Mouse (Mus musculus): Measurements from ENCODE around the gene Alox5ap. TPM values are rescaled to one million over a fixed set of nuclear protein-coding genes. Genes with fewer than 3 reads are reported as not detected.

Alox5ap gene
- total and polyA plus RNA-seq, 3 experiments: 19.9 to 25.5 (median 21.1) TPM

- H3K36me3 ChIP-seq (ENCODE audit: control insufficient read depth, insufficient read depth, low read length): no peaks in the 10 kb centered on the region
- WGBS: 66% methylated on average over 15 of the region's 15 CpGs
- H3K4me3 ChIP-seq: no peak overlapping the region
- H3K9ac ChIP-seq (ENCODE audit: low read depth, low read length): no peak overlapping the region
- TF ChIP-seq EP300 (IDR thresholded peaks at IDR 0.05; ENCODE audit: insufficient read depth, low read depth, low read length) (no peak), CTCF (IDR thresholded peaks at IDR 0.05) (no peak), POLR2A (IDR thresholded peaks at IDR 0.05; ENCODE audit: insufficient read depth, low read depth, low read length) (no peak)
- no peaks in the 10 kb centered on the region for H3K79me2 ChIP-seq (replicated peaks; ENCODE audit: control insufficient read depth, insufficient read depth, low read length)
- H3K27ac ChIP-seq: no peak overlapping the region
- intact Hi-C loops (cut with DNase I): no loop called here
- H3K27me3 ChIP-seq (ENCODE audit: control insufficient read depth, insufficient read depth, low read length): no peaks in the 10 kb centered on the region
- H3K4me1 ChIP-seq (ENCODE audit: control insufficient read depth, insufficient read depth, low read length): peaks cover 11% of the 10 kb centered on the region
- DNase-seq: no peak
Measured at GRCm38 (mm10) chr5:149321909-149322841, 57.6 kb downstream of the Alox5ap start.

- H3K27me3 ChIP-seq (ENCODE audit: control insufficient read depth, insufficient read depth, low read length): no peaks in the 10 kb centered on the region
- intact Hi-C loops (cut with DNase I): no loop called here
- H3K4me3 ChIP-seq: no peak overlapping the region
- peak; percentile 63 to 79 for DNase-seq
- no peak overlapping the region for H3K9ac ChIP-seq (ENCODE audit: low read depth, low read length)
- no peaks in the 10 kb centered on the region for H3K36me3 ChIP-seq (ENCODE audit: control insufficient read depth, insufficient read depth, low read length)
- 78% methylated on average over 9 of the region's 9 CpGs for WGBS
- TF ChIP-seq POLR2A (IDR thresholded peaks at IDR 0.05; ENCODE audit: insufficient read depth, low read depth, low read length) (no peak), EP300 (IDR thresholded peaks at IDR 0.05; ENCODE audit: insufficient read depth, low read depth, low read length) (no peak), CTCF (IDR thresholded peaks at IDR 0.05) (no peak)
- no peaks in the 10 kb centered on the region for H3K79me2 ChIP-seq (replicated peaks; ENCODE audit: control insufficient read depth, insufficient read depth, low read length)
- no peak overlapping the region for H3K27ac ChIP-seq
- peaks cover 11% of the 10 kb centered on the region for H3K4me1 ChIP-seq (ENCODE audit: control insufficient read depth, insufficient read depth, low read length)
Measured at GRCm38 (mm10) chr5:149322938-149323553, 58.5 kb downstream of the Alox5ap start.

- 57% methylated on average over 13 of the region's 13 CpGs for WGBS
- Histone ChIP-seq H3K79me2 (replicated peaks; ENCODE audit: control insufficient read depth, insufficient read depth, low read length) (no peaks in the 10 kb centered on the region), H3K36me3 (ENCODE audit: control insufficient read depth, insufficient read depth, low read length) (no peaks in the 10 kb centered on the region), H3K9ac (ENCODE audit: low read depth, low read length) (no peak overlapping the region), H3K4me3 (no peak overlapping the region), H3K27me3 (ENCODE audit: control insufficient read depth, insufficient read depth, low read length) (no peaks in the 10 kb centered on the region), H3K4me1 (ENCODE audit: control insufficient read depth, insufficient read depth, low read length) (peaks cover 11% of the 10 kb centered on the region), H3K27ac (no peak overlapping the region)
- TF ChIP-seq CTCF (IDR thresholded peaks at IDR 0.05) (no peak), EP300 (IDR thresholded peaks at IDR 0.05; ENCODE audit: insufficient read depth, low read depth, low read length) (no peak), POLR2A (IDR thresholded peaks at IDR 0.05; ENCODE audit: insufficient read depth, low read depth, low read length) (no peak)
- no peak for DNase-seq
- intact Hi-C loops (cut with DNase I): no loop called here
Measured at GRCm38 (mm10) chr5:149324739-149325138, 60.2 kb downstream of the Alox5ap start.

- no peak overlapping the region for H3K9ac ChIP-seq (ENCODE audit: low read depth, low read length)
- H3K79me2 ChIP-seq (replicated peaks; ENCODE audit: control insufficient read depth, insufficient read depth, low read length): no peaks in the 10 kb centered on the region
- H3K27me3 ChIP-seq (ENCODE audit: control insufficient read depth, insufficient read depth, low read length): no peaks in the 10 kb centered on the region
- DNase-seq: no peak
- no peak for TF ChIP-seq POLR2A (IDR thresholded peaks at IDR 0.05; ENCODE audit: insufficient read depth, low read depth, low read length)
- WGBS: 76% methylated on average over 12 of the region's 12 CpGs
- intact Hi-C loops (cut with DNase I): no loop called here
- no peaks in the 10 kb centered on the region for H3K36me3 ChIP-seq (ENCODE audit: control insufficient read depth, insufficient read depth, low read length)
- H3K4me1 ChIP-seq (ENCODE audit: control insufficient read depth, insufficient read depth, low read length): no peaks in the 10 kb centered on the region
- H3K4me3 ChIP-seq: no peak overlapping the region
- no peak overlapping the region for H3K27ac ChIP-seq
Measured at GRCm38 (mm10) chr5:149329098-149329887, 64.7 kb downstream of the Alox5ap start.

DNA sequence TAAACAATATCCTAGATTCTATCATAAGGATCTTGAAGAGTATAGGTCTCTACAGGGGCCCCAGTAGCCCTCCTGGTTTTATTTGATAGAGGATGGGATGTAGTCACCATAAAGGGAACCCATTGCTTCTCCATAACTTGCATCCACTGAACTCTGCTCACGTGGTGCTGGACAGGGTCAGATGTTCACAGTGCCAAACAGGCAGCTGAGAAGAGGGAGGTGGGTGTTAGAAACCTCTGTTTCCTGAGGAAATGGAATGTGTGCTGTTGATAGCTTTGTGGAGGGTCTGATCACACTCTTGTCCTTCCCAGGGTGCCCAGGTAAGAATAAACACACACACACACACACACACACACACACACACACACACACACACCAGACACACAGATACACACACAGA, 66.0 kb downstream of the Alox5ap start:
- TF ChIP-seq POLR2A (IDR thresholded peaks at IDR 0.05; ENCODE audit: insufficient read depth, low read depth, low read length): no peak
- TF ChIP-seq CTCF (IDR thresholded peaks at IDR 0.05): no peak
- no peak for TF ChIP-seq EP300 (IDR thresholded peaks at IDR 0.05; ENCODE audit: insufficient read depth, low read depth, low read length)
- 29% methylated on average over 1 of the region's 1 CpGs for WGBS
- DNase-seq: no peak
- H3K36me3 ChIP-seq (ENCODE audit: control insufficient read depth, insufficient read depth, low read length): no peaks in the 10 kb centered on the region
- H3K4me1 ChIP-seq (ENCODE audit: control insufficient read depth, insufficient read depth, low read length): no peaks in the 10 kb centered on the region
- H3K27ac ChIP-seq: no peak overlapping the region
- intact Hi-C loops (cut with DNase I): no loop called here
- no peak overlapping the region for H3K4me3 ChIP-seq
- H3K9ac ChIP-seq (ENCODE audit: low read depth, low read length): no peak overlapping the region
- H3K27me3 ChIP-seq (ENCODE audit: control insufficient read depth, insufficient read depth, low read length): no peaks in the 10 kb centered on the region
- no peaks in the 10 kb centered on the region for H3K79me2 ChIP-seq (replicated peaks; ENCODE audit: control insufficient read depth, insufficient read depth, low read length)
